Mouse (Mus musculus) G1E-ER4 (cell line): ENCODE measurements around the gene Palm2. TPM values are rescaled to one million over a fixed set of nuclear protein-coding genes. Genes with fewer than 3 reads are reported as not detected.

Source experiments
- GATA1 ChIP-seq: IDR thresholded peaks from one replicate; pipeline ENCODE4 v1.8.0; 2012; ENCODE audit warnings: low read length, inconsistent platforms
- polyA plus RNA-seq: library from polyadenylated mRNA; stranded (reverse); fragments of >175 nt; gene quantifications from 2 replicates; pipeline ENCODE4 v1.2.3, GENCODE M21; 2012

The Palm2 gene
- polyA plus RNA-seq, 1 experiment = not detected

DNA sequence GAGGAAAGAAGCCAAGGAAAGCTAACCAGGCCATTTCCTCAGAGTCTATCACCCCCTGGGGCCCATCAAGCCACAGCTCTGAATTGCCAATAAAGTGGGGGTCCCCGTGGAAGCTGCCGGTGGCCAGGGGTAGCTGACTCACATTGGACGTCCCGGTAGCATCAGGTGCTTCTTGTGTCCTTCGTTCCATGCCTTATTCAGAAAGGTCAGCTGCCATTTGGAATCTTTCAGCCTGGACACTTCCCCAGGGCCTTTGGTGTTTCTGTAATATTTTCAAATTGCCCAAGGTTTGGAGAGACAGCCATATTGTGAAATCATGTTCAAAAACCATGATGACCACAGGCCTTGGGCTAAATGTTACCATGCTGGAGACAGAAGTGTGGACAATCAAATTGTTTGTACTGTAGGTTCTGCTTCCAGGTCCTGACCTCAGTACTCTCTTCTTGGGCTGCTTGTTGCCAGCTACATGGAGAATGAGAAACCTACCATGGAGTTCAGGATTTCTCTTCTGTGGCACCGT lies 151.3 kb downstream of the Palm2 start:
- no peak for TF ChIP-seq GATA1

DNA sequence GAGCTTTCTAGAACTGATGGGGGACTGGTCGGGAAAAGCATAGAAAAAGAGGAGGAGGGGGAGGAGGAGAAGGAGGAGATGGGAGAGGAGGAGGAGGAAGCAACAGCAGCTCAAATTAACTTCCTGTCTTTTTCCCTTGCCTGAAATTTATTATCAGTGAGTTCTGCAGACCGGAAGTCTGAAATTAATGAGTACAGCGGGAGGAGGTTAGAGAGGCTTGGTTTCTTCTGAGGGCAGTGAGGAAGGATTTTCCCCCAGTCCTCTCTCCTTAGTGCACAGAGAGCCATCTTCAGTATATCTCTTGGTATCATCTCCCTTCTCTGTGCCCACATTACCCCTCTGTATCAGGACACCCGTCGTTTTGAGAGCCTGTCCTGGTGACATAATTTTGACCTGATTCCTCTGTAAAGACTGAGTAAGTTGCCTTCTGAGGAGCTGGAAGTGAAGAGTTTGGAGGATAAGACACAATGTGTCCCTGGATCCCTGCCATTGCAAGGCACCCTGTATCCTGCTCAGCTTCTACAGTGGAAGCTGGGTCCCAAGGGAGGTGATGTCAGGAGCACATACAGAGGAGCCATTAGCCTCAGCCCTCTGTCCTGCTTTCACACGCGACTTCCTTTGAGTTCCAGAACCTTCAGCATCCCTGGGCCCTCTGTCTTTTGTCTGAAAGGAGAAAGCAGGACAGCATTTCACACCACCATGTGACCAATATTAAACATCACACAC lies 153.0 kb downstream of the Palm2 start:
- no peak for TF ChIP-seq GATA1

GRCm38 (mm10) chr4:57588356-57588755 lies 154.3 kb downstream of the Palm2 start:
- no peak for TF ChIP-seq GATA1

- TF ChIP-seq GATA1 = no peak
These were observed 158.7 kb downstream of the Palm2 start for GRCm38 (mm10) chr4:57592751-57593150.

GRCm38 (mm10) chr4:57599946-57600345 lies 165.9 kb downstream of the Palm2 start:
- TF ChIP-seq GATA1 = no peak

GRCm38 (mm10) chr4:57600685-57601457 lies 166.8 kb downstream of the Palm2 start:
- no peak for TF ChIP-seq GATA1

- no peak for TF ChIP-seq GATA1
These were observed 167.4 kb downstream of the Palm2 start for GRCm38 (mm10) chr4:57601458-57601835.

- no peak for TF ChIP-seq GATA1
These were observed 168.0 kb downstream of the Palm2 start for GRCm38 (mm10) chr4:57601903-57602617.

DNA sequence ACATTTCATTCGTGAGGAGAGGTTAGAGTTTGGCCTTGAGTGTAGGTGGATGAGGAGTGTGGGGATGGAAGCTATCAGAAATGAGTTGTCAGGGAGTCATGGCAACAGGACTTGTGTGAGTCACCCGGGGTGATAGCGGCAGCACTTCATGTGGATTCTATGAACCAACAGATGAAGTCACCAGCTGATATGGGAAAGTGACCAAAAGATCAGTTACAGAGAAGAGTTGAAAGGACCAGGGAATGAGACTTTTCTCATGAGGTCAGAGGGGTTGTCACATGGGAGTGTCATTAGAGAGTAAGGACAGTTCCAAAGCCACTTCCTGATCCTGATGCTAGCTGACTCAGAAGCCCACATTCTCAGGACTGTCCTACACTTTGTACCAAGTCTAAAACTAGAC lies 172.2 kb downstream of the Palm2 start:
- no peak for TF ChIP-seq GATA1

GRCm38 (mm10) chr4:57607247-57607942 lies 173.3 kb downstream of the Palm2 start:
- TF ChIP-seq GATA1 = no peak

- TF ChIP-seq GATA1 = no peak
These were observed 177.4 kb downstream of the Palm2 start for GRCm38 (mm10) chr4:57611303-57612077.

GRCm38 (mm10) chr4:57612716-57613115 lies 178.7 kb downstream of the Palm2 start:
- no peak for TF ChIP-seq GATA1

DNA sequence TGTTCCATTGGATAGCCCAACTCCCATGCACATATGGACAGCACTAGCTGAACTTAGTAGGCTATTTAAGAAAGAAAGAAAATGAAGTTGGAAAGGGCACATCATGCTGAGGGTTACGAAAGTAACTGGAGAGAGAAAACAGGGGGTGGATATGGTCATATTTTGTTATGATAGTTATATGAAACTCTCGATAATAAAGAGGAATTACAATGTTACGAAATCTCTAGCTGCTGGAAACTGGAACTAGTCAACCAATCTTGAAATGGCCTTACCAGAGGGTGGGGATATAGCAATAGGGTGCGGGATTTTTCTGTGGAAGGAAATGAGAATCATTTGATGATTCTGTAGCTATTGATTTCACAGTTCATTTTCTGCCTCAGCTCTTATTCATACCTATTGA lies 180.6 kb downstream of the Palm2 start:
- no peak for TF ChIP-seq GATA1

DNA sequence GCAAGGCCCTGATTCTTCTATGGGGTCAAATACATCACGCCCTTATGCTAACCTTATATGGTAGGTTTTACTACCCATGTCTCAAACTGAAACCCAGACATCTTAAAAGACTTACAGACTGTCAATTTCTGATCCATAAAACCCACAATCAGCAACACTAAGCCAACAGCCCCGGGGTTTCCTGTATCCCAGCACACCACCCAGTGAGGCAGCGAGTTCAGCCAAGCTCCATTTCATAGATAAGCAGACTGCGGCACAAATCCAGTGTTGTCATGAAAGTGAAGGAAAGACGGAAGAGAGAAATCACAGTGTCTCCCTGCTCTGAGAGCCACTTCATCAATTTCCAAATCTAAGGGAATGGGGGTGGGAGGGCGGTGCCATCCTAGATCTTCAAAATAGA lies 184.7 kb downstream of the Palm2 start:
- TF ChIP-seq GATA1 = no peak

DNA sequence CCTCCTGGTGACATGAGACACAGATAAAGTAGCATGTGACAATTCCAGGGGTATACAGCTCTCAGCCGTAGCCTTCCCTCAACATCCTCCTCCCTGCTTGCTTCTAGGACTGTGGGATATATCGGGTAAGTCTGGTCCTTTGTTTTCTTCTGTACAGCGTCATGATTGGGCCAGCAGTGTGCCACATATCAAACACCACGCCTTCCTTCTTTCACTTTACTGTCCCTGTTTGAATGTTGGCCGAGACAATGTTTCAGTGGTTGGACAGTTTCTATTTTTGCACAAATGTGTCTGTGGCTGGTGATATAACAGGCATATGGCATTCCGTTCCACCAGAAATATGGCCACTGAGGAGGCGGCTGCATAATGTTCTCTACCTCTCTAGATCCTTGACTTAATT lies 188.8 kb downstream of the Palm2 start:
- TF ChIP-seq GATA1 = no peak
